Mouse (Mus musculus) heart, embryonic 10.5 days (tissue): ENCODE measurements around the gene Pgls. TPM values are rescaled to one million over a fixed set of nuclear protein-coding genes. Genes with fewer than 3 reads are reported as not detected.

Experiments
- DNase-seq: peaks from one replicate; pipeline ENCODE4 v3.0.0-alpha.2; 2017; ENCODE audit warnings: low spot score
- H3K27ac ChIP-seq: fragments of 300-500 bp; sonication (generic); 2 replicates; pipeline ENCODE4 v1.5.1; 2016; ENCODE audit warnings: mild to moderate bottlenecking
- H3K27me3 ChIP-seq: fragments of 300-500 bp; sonication (generic); 2 replicates; pipeline ENCODE4 v1.6.1; 2016; ENCODE audit warnings: mild to moderate bottlenecking; ENCODE audit not compliant: poor library complexity, insufficient read depth, severe bottlenecking
- H3K36me3 ChIP-seq: fragments of 300-500 bp; sonication (generic); 2 replicates; pipeline ENCODE4 v1.6.1; 2016; ENCODE audit warnings: mild to moderate bottlenecking, moderate library complexity
- H3K4me1 ChIP-seq: fragments of 300-500 bp; sonication (generic); 2 replicates; pipeline ENCODE4 v1.6.1; 2016; ENCODE audit warnings: mild to moderate bottlenecking
- H3K4me3 ChIP-seq: fragments of 300-500 bp; sonication (generic); 2 replicates; pipeline ENCODE4 v1.5.1; 2016; ENCODE audit warnings: mild to moderate bottlenecking, moderate library complexity
- H3K9me3 ChIP-seq: fragments of 300-500 bp; sonication (generic); 2 replicates; pipeline ENCODE4 v1.6.1; 2016; ENCODE audit warnings: mild to moderate bottlenecking, moderate library complexity
- WGBS: fragments of 180-500 bp; shearing (Covaris S2); methylation state at CpG from one replicate; pipeline ENCODE4 v1.1.7; 2016; 5-methylcytosine and 5-hydroxymethylcytosine counted together
- polyA plus RNA-seq: library from polyadenylated mRNA; unstranded; fragments of >200 nt; fragmentation: Nextera tagmentation; extraction: Ambion mirVana; gene quantifications from 2 replicates; pipeline ENCODE4 v1.2.1, GENCODE M21; 2016

Gene Pgls
- polyA plus RNA-seq, 1 experiment from 2014 or later: 228 TPM

DNA sequence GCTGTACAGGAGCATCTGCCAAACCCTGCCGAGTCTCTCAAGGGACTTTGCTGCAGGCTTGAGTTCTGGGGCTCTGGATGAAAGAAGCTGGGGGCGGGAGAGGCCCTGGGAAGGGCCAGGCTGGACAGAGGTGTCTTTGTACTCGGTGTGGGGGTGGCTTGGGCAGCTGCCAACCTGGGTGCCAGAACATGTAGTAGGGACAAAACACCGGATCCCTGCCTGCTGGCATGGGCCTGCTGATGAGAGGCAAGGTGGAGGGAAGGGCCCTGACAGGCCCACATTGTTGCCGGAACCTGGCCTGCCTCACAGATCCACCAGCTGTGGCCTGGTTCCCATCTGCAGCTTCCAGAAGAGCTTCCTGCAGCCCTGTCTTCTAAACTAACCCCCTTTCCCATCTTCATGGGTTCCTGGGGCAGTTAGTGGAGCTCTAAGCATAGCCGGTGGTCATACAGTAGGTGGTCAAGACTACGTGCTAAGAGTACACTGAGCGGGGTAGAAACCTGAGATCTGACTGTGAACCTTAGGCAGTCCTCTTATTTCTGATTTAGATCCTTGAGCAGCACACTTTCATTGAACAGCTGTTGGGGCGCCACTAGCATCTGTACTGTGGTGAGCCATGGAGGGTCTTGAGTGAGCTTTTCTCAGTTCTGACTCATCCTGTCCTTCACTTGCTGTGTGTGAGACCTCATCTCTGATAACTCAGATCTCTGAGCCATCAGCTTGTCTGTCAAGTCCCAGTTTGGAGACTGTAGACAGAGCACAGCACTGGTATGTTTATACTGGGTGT is 18.9 kb upstream of the Pgls start:
- WGBS: 74% methylated on average over 9 of the region's 9 CpGs
- H3K4me3 ChIP-seq: no peak overlapping the region
- no peak overlapping the region for H3K27ac ChIP-seq
- no peaks in the 10 kb centered on the region for H3K9me3 ChIP-seq
- no peaks in the 10 kb centered on the region for H3K36me3 ChIP-seq
- H3K4me1 ChIP-seq: peaks cover 35% of the 10 kb centered on the region
- DNase-seq: no peak
- H3K27me3 ChIP-seq: peaks cover 27% of the 10 kb centered on the region

GRCm38 (mm10) chr8:71574426-71574825 is 17.6 kb upstream of the Pgls start:
- no peaks in the 10 kb centered on the region for H3K36me3 ChIP-seq
- H3K27me3 ChIP-seq: peaks cover 20% of the 10 kb centered on the region
- H3K4me1 ChIP-seq: peaks cover 22% of the 10 kb centered on the region
- H3K27ac ChIP-seq: no peak overlapping the region
- no peak overlapping the region for H3K4me3 ChIP-seq
- DNase-seq: no peak
- 72% methylated on average over 7 of the region's 7 CpGs for WGBS
- no peaks in the 10 kb centered on the region for H3K9me3 ChIP-seq

- Histone ChIP-seq H3K9me3 (no peaks in the 10 kb centered on the region), H3K36me3 (peaks cover 1% of the 10 kb centered on the region; the same call in 1 of the 2 replicates), H3K4me3 (no peak overlapping the region), H3K27ac (no peak overlapping the region), H3K27me3 (peaks cover 25% of the 10 kb centered on the region), H3K4me1 (peaks cover 16% of the 10 kb centered on the region)
- WGBS: 48% methylated on average over 1 of the region's 1 CpGs
- no peak for DNase-seq
These were observed 17.0 kb upstream of the Pgls start for GRCm38 (mm10) chr8:71575020-71575419.

DNA sequence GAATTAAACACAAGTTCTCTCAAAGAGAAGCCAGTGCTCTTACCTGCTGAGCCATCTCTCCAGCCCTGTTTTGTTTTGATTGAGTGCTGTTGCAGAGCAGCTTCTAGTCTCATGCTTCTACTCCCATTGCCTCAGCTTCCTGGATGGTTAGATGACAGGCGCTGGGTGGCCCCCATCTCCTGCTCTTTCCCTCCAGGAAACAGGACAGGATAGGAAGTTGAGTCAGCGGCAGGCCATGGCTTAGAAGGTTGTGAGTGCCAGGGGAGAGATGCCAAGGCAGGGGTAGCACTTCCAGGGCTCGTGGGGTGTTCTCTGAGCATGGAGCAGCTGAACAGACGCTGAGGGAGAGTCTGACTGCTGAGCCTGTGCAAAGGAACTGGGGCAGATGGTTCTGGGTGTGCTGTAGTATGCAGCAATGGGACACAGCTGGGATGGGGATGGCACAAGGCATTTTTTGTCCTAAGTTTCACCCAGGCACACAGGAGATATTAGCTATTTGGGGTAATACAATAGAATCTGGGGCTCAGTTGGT is 14.1 kb upstream of the Pgls start:
- H3K27me3 ChIP-seq: peaks cover 35% of the 10 kb centered on the region
- H3K9me3 ChIP-seq: no peaks in the 10 kb centered on the region
- H3K36me3 ChIP-seq: peaks cover 13% of the 10 kb centered on the region; the same call in 1 of the 2 replicates
- H3K4me3 ChIP-seq: no peak overlapping the region
- 0 out of 2 replicates have a peak, but pooled peaks cover 5% of the 10 kb centered on the region for H3K4me1 ChIP-seq
- whole genome bisulfite sequencing: 55% methylated on average over 4 of the region's 4 CpGs
- no peak overlapping the region for H3K27ac ChIP-seq
- DNase-seq: no peak

GRCm38 (mm10) chr8:71579009-71579408 is 13.0 kb upstream of the Pgls start:
- H3K4me3 ChIP-seq: no peak overlapping the region
- WGBS: 67% methylated on average over 1 of the region's 1 CpGs
- H3K4me1 ChIP-seq: 0 out of 2 replicates have a peak, but pooled peaks cover 5% of the 10 kb centered on the region
- H3K27me3 ChIP-seq: peaks cover 37% of the 10 kb centered on the region
- H3K9me3 ChIP-seq: no peaks in the 10 kb centered on the region
- no peak overlapping the region for H3K27ac ChIP-seq
- no peak for DNase-seq
- H3K36me3 ChIP-seq: peaks cover 15% of the 10 kb centered on the region; the same call in 1 of the 2 replicates

DNA sequence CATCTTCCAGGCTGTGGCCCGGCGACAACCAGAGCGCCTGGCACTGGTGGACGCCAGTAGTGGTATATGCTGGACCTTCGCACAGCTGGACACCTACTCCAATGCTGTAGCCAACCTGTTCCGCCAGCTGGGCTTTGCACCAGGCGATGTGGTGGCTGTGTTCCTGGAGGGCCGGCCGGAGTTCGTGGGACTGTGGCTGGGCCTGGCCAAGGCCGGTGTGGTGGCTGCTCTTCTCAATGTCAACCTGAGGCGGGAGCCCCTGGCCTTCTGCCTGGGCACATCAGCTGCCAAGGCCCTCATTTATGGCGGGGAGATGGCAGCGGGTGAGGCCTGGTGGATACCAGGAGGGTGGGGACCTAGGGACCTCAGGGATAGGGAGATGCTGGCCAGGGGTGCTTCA is 12.5 kb upstream of the Pgls start:
- Histone ChIP-seq H3K4me3 (no peak overlapping the region), H3K27me3 (peaks cover 42% of the 10 kb centered on the region), H3K36me3 (peaks cover 20% of the 10 kb centered on the region; the same call in 1 of the 2 replicates), H3K4me1 (0 out of 2 replicates have a peak, but pooled peaks cover 2% of the 10 kb centered on the region), H3K27ac (no peak overlapping the region), H3K9me3 (no peaks in the 10 kb centered on the region)
- 82% methylated on average over 14 of the region's 14 CpGs for WGBS
- DNase-seq: no peak

- Histone ChIP-seq H3K4me3 (no peak overlapping the region), H3K4me1 (no peaks in the 10 kb centered on the region), H3K27me3 (peaks cover 46% of the 10 kb centered on the region), H3K9me3 (no peaks in the 10 kb centered on the region), H3K36me3 (peaks cover 25% of the 10 kb centered on the region; the same call in 1 of the 2 replicates), H3K27ac (no peak overlapping the region)
- DNase-seq: no peak
- WGBS: 42% methylated on average over 9 of the region's 9 CpGs
These were observed 11.8 kb upstream of the Pgls start for GRCm38 (mm10) chr8:71580201-71580600.

DNA sequence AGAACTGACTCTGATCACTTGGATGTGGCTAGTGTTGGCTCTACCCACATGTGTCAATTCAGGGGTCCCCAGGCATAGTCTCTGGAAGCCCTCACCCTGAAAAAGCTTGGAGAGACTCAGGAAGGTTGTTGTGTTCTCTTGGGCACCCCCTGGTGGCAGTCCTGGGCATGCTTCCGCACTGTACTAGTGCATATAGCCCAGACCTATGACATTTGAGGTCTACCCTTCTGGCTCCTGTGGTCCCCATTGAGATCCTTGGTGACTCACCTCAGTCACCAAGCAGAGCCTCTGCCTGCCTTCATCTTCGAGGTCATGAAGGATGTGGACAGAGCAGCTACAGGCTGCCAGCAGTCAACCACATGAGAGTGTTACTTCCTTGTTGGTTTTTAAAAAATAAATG is 5.1 kb upstream of the Pgls start:
- peaks cover 17% of the 10 kb centered on the region; the same call in 1 of the 2 replicates for H3K36me3 ChIP-seq
- no peak for DNase-seq
- H3K9me3 ChIP-seq: no peaks in the 10 kb centered on the region
- H3K4me1 ChIP-seq: peaks cover 7% of the 10 kb centered on the region
- 70% methylated on average over 2 of the region's 2 CpGs for WGBS
- H3K4me3 ChIP-seq: no peak overlapping the region
- no peak overlapping the region for H3K27ac ChIP-seq
- peaks cover 14% of the 10 kb centered on the region for H3K27me3 ChIP-seq

- H3K9me3 ChIP-seq: no peaks in the 10 kb centered on the region
- no peak for DNase-seq
- peaks cover 11% of the 10 kb centered on the region for H3K27me3 ChIP-seq
- WGBS: 86% methylated on average over 3 of the region's 3 CpGs
- H3K4me3 ChIP-seq: no peak overlapping the region
- H3K4me1 ChIP-seq: peaks cover 23% of the 10 kb centered on the region
- H3K36me3 ChIP-seq: peaks cover 20% of the 10 kb centered on the region; the same call in 1 of the 2 replicates
- no peak overlapping the region for H3K27ac ChIP-seq
These were observed 3.2 kb upstream of the Pgls start for GRCm38 (mm10) chr8:71588762-71589161.

- Histone ChIP-seq H3K9me3 (no peaks in the 10 kb centered on the region), H3K4me3 (peak overlapping the region; percentile 87), H3K27ac (peak overlapping the region; percentile 96), H3K4me1 (peaks cover 31% of the 10 kb centered on the region), H3K27me3 (no peaks in the 10 kb centered on the region), H3K36me3 (peaks cover 14% of the 10 kb centered on the region; the same call in 1 of the 2 replicates)
- no peak for DNase-seq
- WGBS: 26% methylated on average over 5 of the region's 5 CpGs
These were observed 959 bp upstream of the Pgls start for GRCm38 (mm10) chr8:71591017-71591416.

DNA sequence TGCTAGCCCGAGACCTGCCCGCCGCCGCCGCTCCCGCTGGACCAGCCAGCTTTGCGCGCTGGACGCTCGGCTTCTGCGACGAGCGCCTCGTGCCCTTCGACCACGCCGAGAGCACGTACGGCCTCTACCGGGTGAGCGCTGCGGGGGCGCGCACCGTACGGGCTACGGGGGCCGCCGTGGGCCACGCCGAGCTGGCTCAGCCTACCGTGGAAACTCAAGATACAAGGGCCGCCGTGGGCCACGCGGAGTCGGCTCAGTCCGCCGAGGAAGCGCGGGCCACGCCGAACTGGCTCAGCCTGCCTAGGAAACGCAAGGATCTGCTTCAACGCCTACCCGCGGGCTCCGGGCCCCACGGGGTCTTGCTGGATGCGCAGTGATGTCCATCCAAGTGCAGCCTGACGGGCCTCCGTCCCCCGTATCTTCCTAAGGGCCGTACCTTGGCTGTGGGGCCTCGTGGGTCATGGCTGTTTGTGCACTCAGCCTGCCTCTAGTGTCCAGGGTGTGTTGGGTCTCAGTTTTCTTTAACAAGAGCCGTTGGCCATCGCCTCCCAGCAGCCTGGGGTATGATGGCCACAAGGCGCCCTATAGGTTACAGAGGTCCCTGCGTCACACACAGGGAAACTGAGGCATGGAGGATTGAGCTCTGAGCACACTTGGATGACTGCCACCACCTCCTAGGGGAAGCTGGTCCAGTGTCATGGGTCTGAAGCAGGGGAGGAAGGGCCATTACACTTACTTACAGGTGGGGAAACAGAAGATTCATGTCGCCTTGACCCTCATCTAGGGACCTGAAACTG is 596 bp downstream of the Pgls start:
- Histone ChIP-seq H3K9me3 (no peaks in the 10 kb centered on the region), H3K4me1 (peaks cover 35% of the 10 kb centered on the region), H3K4me3 (peak overlapping the region; percentile 87), H3K27me3 (no peaks in the 10 kb centered on the region), H3K27ac (peak overlapping the region; percentile 96), H3K36me3 (peaks cover 12% of the 10 kb centered on the region; the same call in 1 of the 2 replicates)
- WGBS: 6% methylated on average over 60 of the region's 60 CpGs
- peak; percentile 85 for DNase-seq

DNA sequence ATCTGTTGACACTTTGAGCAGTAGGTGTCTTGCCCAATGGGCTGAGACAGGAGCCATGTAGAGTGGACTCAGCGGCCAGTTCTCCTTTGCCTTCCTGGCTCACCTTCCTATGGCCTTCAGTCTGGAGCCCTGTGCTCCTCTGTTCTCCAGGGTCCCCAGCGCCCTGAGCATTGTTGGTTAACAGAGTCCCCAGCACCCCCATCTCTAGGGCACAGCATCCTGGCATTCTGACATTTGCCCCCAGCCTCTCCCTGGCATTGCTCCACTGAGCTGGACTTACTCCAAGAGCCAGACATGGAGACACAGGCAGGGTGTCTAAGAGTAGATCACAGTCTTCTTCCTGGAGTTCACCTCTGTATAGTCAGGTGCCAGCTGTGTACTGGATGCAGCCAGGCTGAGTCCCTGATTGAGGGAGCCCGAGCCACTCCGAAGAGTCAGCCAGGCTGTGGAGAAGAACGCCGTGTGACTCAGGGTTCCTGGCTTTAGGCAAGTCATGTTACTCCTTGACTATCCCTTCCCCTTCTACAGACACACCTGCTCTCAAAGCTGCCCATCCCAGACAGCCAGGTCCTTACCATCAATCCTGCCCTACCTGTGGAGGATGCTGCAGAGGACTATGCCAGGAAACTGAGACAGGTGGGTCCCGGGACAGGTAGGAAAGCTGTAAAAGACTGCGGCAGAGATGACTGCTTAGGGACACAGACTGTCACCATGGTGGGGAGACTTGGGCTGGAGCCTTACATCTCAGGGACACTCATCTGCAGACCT is 1.8 kb downstream of the Pgls start:
- DNase-seq: peak; percentile 74
- H3K4me1 ChIP-seq: peaks cover 35% of the 10 kb centered on the region
- peaks cover 12% of the 10 kb centered on the region; the same call in 1 of the 2 replicates for H3K36me3 ChIP-seq
- H3K4me3 ChIP-seq: no peak overlapping the region
- WGBS: 91% methylated on average over 8 of the region's 8 CpGs
- peaks cover 9% of the 10 kb centered on the region for H3K27me3 ChIP-seq
- no peak overlapping the region for H3K27ac ChIP-seq
- H3K9me3 ChIP-seq: no peaks in the 10 kb centered on the region
